Mouse (Mus musculus): ENCODE results near the gene F3.
"Not testable (repeated sequence)": the region's sequence is repeated elsewhere in the genome, so short reads cannot be mapped to it uniquely, and the experiment has no call there.

F3 gene

GRCm38 (mm10) chr3:121738742-121739342, 15.5 kb downstream of the F3 start:
- DNase-seq (ENCODE audit: low read depth, low spot score), result no peak

- no peak for DNase-seq (ENCODE audit: low read depth, low spot score)
Measured at GRCm38 (mm10) chr3:121739489-121740213, 16.3 kb downstream of the F3 start.

- not testable (repeated sequence) for DNase-seq (ENCODE audit: low read depth, low spot score)
Measured at GRCm38 (mm10) chr3:121741186-121741848, 18.0 kb downstream of the F3 start.

- not testable (repeated sequence) for DNase-seq (ENCODE audit: low read depth, low spot score)
Measured at GRCm38 (mm10) chr3:121754319-121755090, 31.2 kb downstream of the F3 start.

GRCm38 (mm10) chr3:121755152-121755551, 31.8 kb downstream of the F3 start:
- DNase-seq (ENCODE audit: low read depth, low spot score), result no peak

- DNase-seq (ENCODE audit: low read depth, low spot score), result no peak
Measured at GRCm38 (mm10) chr3:121758373-121758772, 35.0 kb downstream of the F3 start.

GRCm38 (mm10) chr3:121762056-121762852, 38.9 kb downstream of the F3 start:
- peak; percentile 38 for DNase-seq (ENCODE audit: low read depth, low spot score)

- peak; percentile 14 for DNase-seq (ENCODE audit: low read depth, low spot score)
Measured at GRCm38 (mm10) chr3:121766048-121766447, 42.7 kb downstream of the F3 start.

- peak; percentile 12 for DNase-seq (ENCODE audit: low read depth, low spot score)
Measured at GRCm38 (mm10) chr3:121766818-121767217, 43.5 kb downstream of the F3 start.

- DNase-seq (ENCODE audit: low read depth, low spot score), result no peak
Measured at GRCm38 (mm10) chr3:121768770-121769169, 45.4 kb downstream of the F3 start.

GRCm38 (mm10) chr3:121773336-121773735, 50.0 kb downstream of the F3 start:
- DNase-seq (ENCODE audit: low read depth, low spot score), result not testable (repeated sequence)

- DNase-seq (ENCODE audit: low read depth, low spot score), result peak; percentile 50
Measured at GRCm38 (mm10) chr3:121777943-121778342, 54.6 kb downstream of the F3 start.

- DNase-seq (ENCODE audit: low read depth, low spot score), result no peak
Measured at GRCm38 (mm10) chr3:121783020-121783419, 59.7 kb downstream of the F3 start.

Data from A20 (cell line).